Mouse (Mus musculus) layer of hippocampus, adult 9-10 months (tissue): ENCODE results near the gene Babam1.
A peak's percentile ranks its signal among the peaks of the same experiment; 100 is the strongest.

Experiments used
- DNase-seq: peaks from one replicate; pipeline ENCODE4 v3.0.0; 2022; ENCODE audit warnings: low spot score

Babam1 gene

DNA sequence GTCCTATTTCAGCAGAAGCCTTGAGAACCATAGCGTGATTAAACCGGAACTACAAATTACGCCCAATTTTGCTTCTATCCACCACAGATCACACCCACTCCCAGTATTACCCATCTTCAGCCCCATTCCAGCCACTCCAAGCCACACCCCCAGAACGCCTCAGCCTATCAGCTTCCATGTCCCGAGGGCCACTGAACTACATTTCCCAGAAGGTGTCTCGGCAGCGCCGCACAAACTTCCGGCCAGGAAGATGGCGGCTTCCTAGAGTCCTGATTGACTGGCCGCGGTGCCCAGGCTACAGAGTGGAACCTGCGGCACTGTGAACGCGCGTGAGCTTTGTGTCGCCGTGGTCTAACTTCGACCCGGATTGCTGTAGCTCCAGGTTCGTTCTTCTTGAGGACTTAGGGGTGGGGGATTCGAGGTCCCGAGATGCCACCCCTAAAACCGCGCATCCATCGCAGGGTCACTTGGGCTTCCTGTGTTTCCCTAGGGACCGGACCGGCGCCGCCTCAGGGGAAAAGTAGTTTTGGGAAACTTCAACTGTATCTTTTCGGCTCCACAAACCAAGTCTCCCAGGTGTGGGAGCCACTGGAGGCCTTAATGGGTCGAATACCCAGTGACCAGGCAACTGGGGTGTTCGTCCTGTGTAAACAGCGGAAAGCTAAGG lies at the start of gene Babam1:
Gene Babam1 (plus strand): TSS at position 223 of the 667 bp plus-strand sequence.
- DNase-seq = peak; percentile 86

DNA sequence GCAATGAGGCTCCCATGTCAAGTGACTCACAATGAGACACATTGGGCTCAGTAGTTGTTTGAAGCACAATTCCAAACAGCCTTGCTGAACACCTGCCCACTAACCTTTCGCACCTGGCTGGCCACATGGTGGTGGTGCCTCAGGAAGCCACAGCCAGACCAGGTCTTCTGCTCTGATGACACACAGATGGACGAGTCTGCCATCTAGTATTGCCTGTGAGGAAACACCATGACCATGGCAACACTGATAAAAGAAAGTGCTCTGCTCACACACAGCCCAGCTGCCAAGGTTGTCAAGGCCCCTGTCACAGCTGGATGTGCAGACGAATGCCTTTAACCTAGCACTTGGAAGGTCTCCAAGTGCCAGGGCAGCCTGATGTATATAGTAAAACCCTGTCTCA lies 45.5 kb upstream of the Babam1 start:
- no peak for DNase-seq

DNA sequence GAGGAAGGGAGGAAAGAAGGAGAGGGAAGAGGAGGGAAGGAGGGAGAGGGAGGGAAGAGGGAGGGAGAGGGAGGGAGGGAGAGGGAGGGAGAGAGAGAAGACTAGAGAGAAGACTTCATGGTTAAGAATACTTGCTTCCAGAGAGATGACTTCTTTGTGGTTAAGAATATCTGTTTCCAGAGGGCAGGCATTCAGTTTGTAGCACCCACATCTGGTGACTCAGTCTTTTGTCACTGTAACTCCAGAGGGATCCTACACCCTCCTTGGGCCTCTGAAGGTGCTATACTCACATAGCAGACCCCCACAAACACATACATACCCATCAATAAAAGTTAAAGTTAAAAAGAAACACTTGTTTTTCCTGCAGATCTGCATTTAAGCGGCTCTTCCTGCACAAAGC lies 45.1 kb upstream of the Babam1 start:
- DNase-seq = no peak

DNA sequence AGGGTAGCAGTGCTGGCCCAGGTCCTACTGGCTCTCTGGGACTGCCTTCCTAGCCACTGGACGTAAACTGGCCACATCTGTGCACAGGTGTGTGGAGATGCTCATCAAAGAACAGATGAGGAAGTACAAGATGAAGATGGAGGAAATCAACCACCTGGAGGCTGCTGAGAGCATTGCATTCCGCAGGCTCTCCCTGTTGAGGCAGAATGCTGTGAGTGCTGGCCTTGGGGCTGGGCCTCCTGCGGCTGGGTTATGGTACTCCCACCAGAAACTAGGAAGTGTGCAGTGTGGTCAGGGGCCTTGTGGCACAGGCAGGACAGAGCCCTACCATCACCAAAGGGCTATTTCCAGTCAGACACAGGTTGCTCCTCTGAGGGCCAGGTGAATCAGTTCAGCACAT lies 38.6 kb upstream of the Babam1 start:
- DNase-seq = no peak

DNA sequence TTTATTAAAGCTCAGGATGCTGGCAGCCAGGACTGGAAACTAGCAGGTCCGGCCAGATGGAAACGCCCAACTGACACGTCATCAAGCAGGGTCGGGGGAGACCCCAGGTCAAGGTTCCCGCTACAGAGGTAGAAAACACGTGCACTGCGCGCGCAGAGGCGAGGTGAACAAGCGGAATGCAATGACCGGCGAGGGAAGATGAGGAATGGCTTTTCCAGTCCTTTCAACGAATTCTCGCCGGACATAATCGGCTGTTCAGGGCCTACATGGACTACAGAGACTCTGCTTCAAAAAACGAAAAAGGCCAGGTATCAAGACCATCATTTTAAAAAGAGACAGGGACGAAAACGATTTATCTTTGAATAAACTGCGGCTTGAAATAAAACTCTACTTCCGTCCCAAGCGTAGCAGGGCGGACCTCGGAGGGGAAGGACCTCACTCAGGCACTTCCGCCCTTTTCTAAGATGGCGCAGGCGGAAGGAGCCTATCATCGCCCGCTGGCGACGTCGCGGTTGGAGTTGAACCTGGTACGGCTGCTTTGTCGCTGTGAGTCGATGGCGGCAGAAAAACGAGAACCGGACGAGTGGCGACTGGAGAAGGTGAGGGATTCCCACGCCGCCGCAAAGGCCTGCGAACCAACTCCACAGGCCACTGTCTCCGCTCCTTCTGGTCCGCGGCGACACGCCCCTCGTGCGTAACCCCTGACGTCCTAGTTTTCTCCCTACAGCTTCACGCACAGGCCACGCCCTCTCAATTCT lies 29.7 kb upstream of the Babam1 start, which contains the start of gene Use1:
Gene Use1 (plus strand): TSS at position 78 of the 758 bp plus-strand sequence.
- DNase-seq = peak; percentile 90

DNA sequence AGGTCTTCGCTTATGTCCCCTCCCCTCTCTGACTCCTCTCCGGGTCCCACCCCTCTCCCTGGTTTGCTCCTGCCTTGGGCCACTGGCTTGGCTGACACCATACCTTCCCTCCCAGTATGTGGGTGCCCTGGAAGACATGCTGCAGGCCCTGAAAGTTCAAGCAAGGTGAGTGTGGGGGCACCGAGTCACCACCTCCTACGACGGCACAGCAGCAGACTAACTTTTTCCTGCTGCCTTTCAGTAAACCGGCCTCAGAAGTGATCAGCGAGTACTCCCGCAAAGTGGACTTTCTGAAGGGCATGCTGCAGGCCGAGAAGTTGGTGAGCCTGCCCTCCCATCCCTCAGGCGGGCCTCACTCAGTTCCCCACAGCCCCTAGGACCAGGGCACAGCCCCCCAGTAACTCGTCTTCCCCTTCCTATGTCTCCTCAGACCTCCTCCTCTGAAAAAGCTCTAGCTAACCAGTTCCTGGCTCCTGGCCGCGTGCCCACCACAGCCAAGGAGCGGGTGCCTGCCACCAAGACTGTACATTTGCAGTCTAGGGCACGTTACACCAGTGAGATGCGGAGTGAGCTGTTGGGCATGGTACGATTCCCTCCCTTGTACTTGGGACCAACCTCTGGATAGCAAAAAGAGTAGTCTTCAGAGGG lies 29.0 kb upstream of the Babam1 start:
- no peak for DNase-seq

GRCm38 (mm10) chr8:71368366-71368765 lies 28.3 kb upstream of the Babam1 start:
- no peak for DNase-seq

DNA sequence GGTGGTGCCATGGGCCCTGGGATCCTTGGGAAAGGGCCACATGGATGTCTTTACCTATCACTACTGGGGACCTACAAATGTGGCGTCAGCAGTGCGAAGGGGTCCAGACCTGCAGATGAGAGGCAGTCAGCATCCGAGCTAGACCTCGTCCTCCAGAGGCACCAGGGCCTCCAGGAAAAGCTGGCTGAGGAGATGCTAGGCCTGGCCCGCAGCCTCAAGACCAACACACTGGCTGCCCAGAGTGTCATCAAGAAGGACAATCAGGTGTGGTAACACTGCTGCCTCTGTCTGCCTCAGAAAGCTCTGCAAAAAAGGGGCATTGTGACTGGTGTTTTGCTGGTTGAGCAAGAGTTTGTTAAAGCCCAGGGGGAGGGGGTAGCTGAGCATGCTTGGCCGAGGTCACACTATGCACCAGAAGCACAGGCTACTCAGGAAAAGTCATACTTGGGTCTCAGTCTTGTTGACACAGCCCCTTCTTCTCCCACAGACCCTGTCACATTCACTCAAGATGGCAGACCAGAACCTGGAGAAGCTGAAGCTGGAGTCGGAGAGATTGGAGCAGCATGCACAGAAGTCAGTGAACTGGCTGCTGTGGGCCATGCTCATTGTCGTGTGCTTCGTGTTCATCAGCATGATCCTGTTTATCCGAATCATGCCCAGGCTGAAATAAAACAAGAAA lies 27.5 kb upstream of the Babam1 start:
- DNase-seq = no peak

DNA sequence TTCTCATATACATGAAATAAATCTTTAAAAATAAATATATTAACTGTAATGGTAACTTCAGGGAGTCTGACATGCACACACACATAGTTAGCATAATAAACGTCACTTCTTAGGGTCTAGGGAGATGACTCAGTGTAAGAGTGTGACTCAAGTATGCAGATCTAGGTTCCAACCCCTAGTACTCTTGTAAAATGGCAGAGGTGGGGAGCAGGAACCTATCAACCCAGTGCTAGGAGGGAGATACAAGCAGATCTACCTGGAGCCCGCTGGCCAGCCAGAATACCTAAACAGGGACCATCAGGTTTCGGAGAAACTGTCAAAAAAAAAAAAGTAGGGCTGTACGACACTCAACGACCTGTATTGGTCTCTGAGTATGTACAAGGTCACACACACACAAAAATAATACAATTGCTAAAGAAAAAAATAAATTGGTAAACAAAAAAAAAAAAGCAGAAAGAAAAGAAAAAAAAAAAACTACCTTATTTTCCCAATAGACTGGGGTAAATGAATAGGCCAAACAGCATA lies 25.9 kb upstream of the Babam1 start:
- no peak for DNase-seq

DNA sequence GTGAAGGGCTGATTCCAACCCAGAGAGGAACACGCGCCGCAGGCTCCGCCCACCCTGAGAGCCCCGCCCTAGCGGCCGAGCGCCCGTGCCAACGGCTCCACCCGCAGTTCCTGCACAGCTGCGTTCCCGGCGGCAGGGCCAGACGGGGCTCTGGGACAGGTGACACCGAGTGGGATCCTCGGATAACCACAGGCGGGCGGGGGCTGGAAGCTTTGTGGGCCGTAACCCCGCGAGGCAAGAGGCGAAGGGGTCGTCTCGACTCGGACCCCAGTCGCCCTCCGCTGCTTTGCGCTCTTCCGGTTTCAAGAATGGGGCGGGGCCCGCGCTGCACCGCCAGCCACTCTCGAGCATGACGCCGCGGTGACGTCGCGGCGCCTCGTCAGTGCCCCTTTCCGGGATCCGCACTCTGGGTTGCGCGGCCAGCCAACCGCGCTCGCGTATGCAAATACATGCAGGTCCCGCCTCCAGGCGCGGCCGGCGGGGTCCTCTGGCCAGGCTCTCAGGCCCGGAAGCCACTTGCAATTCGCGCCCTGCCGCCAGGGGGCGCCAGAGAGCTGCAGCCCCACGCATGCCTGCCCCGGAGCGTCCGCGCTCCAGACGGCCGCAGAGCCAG lies 25.3 kb upstream of the Babam1 start, which contains the start of gene Ocel1:
Gene Ocel1 (plus strand): TSS at position 63 of the 613 bp plus-strand sequence.
- DNase-seq = peak; percentile 89

GRCm38 (mm10) chr8:71372427-71372826 lies 24.2 kb upstream of the Babam1 start:
- DNase-seq = no peak

DNA sequence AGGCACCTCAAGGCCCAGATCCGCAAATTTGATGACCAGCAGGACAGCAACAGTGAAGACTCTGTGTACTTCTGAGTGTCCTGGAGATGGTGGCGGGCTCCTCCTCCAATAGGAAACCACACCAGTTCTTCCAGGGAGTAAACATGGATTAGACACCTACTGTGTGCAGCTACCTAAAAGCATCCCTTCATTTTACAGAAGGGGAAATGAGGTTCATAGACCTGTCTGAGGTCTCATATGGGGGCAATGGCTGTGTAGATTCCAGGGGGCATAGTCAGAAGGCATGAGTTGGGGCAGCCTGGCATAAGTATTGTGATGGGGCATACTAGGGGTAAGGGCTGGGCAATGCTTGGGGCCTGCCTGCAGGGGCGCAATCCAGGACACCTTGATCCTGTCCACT lies 23.7 kb upstream of the Babam1 start:
- no peak for DNase-seq

DNA sequence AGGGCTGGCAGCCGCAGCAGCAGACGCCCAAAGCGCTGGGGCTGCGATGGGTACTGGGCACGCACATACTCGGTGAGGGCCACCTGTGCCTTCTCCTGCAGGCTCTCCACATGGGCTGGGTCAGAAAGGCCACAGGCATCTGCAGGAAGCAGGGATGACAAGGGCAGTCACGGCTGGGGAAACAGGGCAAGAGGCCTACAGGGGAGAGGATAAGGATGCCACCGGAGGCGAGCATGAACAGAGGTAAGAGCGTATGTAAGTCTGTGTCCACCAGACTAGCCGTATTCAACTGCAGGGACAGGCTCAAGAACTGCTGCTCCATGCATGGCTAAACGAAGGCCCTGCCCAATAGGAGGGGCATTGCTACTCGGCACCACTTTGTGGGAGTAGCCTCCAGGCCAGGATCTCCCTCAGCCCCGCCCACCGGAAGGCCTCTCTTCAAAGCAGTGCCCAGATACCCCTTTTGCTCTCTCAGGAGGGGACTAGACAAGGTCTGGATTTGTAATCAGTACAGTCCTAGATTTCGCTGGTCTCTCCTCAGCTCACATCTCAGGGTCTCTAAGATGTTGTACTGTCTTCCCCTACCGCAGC lies 21.9 kb upstream of the Babam1 start:
- no peak for DNase-seq

DNA sequence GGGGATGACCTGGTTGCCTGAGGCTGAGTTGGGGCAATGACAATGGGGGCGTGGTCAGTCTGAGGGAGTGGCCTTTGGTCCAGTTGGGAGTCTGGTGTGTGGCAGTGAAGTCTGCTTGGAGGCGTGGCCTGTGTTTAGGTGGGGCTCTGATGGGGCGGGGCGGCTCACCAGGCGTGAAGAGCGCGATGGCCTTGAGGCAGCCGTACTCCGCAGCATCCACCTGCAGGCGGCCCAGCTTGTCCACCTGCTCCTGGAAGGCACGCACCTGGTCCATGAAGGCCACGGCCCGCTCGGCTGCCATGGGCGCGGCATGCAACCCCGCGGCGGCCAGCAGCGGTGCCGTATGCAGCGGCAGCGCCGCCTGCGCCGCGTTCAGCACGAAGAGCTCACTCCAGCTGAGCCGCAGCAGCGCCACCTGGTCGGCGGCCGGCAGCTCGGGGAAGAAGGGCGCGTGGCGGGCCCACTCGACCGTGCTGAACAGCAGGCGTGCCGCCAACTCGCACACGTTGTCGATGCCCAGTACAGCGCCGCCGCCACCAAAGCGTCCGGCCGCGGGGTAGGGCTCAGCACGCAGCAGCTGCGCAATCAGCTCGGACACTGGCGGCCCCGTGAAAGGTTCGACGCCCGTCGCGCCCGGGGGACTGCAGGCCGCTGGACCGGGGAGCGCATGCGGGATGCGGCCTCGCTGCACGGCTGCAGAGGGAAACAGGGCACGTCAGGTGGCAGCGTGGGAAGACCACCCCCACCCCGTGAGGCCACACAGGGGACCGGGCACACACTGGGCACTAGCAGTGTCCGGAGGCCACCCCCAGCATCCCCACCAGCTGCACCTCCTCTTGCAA lies 20.9 kb upstream of the Babam1 start:
- DNase-seq = no peak

DNA sequence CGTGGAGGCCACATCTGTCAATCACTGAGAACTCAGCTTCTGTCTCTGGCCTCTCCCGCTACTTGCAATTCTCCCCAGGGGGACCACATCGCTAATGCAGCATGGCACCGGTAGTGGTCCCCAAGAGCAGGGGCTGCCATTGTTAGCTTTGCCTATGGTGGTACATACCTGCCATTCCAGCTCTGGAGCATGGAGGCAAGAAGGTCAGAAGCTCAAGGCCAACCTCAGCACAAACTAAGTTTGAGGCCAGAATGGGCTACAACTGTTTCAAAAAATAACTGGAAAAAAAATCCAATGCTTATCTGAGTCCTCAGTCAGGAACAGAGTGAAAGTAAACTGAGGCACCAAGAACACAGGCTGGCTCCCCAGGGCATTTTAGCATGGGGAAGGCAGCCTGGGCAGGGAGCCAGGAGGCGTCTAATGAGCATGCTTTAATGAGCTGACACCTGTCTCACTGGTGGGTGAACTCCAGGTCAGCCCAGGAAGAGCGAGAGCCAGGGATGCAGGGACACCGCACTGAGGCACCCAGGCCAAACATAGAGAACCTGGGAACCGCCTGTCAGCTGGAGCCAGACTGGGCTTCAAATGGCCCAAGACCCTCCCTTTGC lies 20.1 kb upstream of the Babam1 start:
- DNase-seq = no peak

DNA sequence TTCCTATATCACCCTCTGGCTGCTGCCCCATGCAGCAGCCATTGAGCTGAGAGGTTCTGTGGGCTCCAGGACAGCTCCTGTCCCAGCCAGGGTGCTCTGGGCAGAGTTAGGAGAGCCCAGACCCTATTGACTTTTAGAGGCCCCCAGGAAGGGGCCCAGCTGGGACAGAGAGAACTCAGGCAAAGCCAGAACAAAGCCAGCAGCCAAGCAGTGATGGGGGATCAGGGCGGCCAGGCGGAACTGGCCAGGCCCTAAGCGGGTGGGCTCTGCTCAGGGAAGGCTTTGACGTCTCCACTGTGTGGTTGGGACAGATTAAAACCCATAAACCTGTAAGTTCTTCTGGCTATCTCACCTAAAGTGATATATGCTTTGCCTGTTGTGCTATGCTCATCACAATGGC lies 17.7 kb upstream of the Babam1 start:
- DNase-seq = no peak

DNA sequence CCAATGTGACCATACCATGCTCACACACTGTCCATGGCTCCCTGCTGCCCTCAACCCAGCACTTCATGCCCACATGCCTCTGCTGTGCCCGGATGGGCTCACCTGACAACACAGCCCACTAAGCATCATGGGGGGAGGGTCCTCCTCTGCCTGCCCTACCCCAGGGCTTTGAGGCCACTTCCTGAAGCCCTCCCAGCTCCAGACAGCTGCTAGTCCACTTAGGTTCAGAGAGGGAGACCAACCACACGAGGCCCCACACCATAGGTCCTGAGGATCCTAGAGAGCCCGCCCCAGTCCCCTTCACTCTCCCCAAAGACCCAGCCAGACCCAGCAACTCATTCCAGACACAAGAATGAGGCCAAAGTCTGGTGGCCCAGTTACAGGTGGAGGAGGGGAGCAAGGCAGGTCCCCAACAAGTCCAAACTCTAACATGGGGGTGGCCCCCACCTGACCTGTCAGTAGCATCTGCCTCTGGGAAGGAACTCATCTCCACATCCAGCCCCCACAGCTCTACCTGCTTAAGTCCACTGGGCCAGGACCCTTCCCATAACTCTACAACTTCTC lies 17.1 kb upstream of the Babam1 start:
- DNase-seq = no peak

DNA sequence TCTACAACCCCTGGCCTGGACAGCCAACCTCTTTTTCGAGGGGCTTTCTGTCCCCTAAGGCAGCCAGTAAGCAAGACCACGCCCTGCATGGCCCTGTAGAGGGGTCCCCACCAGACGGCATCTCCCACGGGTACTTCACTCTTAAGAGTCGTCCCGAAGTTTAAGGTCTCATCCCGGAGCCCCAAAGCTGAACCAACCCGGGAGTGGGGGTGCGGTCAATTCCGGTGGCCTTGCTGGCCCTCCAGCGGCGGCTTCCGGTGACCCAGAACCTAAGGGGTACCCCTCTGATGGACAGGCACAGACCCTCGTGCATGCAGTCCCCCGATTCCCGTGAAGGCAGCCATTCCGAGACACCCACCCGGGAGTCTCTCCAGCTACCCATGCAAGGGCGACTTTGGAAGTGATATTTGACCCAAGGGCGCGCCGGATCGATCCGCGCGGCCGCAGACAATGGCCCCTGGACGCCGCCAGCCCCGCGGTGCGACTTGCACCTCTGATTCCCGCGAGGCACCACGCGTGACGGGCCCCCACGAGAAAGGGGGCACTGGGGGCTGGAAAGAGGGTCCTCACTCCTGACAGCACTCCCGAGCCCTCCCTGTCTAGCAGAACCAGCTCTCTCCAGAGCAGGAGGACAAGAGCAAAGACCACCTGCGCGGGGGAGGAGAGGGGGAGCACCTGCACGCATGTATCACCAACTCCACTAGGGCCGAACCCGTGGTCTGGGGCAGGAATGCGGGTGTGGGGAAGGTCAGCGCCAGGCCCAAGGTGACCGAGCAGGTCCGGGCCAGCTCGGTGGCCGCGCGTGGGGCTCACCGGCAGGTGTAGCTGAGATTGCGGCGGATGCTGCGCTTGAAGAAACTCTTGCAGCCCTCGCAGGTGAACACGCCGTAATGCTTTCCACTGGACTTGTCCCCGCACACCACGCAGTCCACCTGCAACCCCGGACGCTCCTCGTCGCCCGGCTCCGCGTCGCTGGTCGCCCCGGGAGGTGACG lies 16.2 kb upstream of the Babam1 start:
- DNase-seq = no peak
